Mouse (Mus musculus) large intestine, adult 2 months (tissue): ENCODE results near the gene Plcg2. TPM values are rescaled to one million over a fixed set of nuclear protein-coding genes. Genes with fewer than 3 reads are reported as not detected.

Source experiments
- DNase-seq: peaks from one replicate; pipeline ENCODE4 v3.0.0-alpha.2; 2012; ENCODE audit warnings: low read depth, low spot score
- WGBS: fragments of 180-500 bp; shearing (Covaris S2); methylation state at CpG from one replicate; pipeline ENCODE4 v1.1.7; 2018; 5-methylcytosine and 5-hydroxymethylcytosine counted together
- polyA plus RNA-seq: library from polyadenylated mRNA; depleted of rRNA; stranded (reverse); fragments of >200 nt; gene quantifications from 2 replicates; pipeline ENCODE4 v1.2.3, GENCODE M21; 2012; rRNA removed

Plcg2 gene
- polyA plus RNA-seq = 13.2 and 16.7 TPM in 2 replicates

DNA sequence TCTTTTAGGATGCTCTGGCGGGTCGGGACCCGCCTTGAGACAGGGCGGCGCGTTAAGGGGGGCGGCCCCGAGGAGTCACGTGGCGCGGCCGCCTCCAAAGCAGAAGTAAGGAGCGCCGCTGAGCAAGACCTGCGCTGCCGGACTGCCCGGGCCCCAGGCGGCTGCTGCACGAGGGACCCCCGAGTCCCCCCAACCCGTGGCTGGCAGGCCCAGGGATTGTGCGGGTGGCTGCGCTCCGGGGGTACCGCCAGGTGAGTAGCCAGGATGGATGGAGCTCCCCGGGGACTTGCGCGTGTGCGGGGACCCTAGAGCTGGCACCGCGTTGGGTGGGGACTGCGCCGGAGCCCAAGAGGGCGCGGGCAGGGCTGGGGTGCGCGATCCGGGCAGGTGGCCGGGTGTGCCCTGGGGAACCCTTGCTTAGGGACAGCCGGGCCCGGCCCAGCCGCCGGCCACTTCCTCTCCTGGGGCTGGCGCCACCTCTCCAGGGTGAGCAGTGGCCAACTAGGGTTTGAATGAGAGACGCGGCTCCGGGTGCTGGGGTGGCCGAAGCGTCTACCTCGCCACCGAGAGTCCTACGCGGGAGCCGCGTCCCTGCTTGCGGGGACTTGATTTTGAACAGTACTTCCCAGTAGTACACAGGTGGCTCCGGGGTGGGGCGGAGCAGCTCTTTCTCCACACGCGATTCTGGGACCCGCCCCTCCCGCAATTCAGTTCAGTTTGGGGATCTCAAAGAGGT, at the start of gene Plcg2:
Plcg2 (plus strand) TSS at position 113 of the 736 bp plus-strand sequence.
- WGBS = under 1% methylated on average over 62 of the region's 62 CpGs
- no peak for DNase-seq

DNA sequence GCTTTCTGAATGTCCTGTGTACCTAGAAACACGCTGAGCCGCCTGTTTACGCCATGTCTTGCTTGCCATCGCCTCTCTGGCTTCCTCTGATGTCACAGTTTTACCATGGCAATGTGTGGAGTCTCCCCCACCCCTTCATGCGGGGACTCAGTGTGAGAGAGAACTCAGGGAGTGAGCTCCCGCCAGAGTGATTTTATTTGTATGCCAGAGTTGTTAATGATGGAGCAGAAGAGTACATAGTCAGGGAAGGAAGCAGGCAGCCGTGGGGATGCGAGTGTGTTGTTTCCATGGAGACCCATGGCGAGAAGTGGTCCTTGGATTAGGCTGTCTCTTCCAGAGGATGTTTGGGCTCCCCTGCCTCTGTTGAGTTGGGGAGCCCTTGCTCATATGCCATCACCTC, 47.0 kb upstream of the Plcg2 start:
- 75% methylated on average over 9 of the region's 9 CpGs for WGBS
- no peak for DNase-seq

DNA sequence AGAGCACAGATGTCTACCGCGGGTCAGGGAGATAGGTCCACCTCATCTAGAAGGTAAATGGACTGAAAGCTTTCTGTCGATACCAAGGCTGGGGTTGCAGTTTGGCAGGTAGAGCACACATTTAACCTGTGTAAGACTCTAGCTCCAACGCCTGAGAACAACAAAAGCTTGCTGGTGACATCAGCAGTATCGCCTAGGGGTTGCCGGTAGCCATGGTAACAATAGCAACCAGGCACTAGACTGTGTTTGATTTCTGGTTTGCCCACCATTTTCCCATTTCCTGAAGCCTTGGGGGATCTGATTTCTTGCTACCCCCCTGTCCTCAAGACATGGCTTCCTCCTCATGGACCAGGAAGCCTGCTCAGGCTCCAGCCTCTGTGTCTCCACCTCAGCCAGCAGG, 44.1 kb upstream of the Plcg2 start:
- DNase-seq = no peak
- WGBS = 92% methylated on average over 6 of the region's 6 CpGs

DNA sequence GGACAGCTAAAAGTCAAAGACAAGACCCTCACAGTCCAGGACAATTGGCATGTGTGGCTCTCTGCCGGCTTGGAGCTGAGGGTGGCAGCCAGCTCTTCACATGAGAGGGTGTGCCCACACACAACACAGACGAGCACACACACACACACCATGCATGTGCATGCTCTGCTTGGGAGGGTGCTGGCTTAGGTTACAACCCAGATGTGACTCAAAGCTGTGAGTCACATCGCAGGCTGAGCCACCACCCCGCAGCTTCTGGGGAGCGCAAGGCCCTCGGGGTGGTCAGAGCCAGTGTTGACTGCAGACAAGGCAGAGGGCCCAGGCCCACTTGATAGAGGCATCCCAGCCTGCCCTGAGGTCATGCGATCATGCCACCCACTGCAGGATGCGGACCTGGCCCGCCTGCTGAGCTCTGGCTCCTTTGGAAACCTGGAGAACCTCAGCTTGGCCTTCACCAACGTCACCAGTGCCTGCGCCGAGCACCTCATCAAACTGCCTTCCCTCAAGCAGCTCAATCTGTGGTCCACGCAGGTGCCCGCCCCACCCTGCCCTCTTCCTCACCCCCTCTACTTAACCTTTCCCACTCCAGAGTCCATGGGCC, 43.5 kb upstream of the Plcg2 start:
- 73% methylated on average over 14 of the region's 14 CpGs for WGBS
- no peak for DNase-seq

DNA sequence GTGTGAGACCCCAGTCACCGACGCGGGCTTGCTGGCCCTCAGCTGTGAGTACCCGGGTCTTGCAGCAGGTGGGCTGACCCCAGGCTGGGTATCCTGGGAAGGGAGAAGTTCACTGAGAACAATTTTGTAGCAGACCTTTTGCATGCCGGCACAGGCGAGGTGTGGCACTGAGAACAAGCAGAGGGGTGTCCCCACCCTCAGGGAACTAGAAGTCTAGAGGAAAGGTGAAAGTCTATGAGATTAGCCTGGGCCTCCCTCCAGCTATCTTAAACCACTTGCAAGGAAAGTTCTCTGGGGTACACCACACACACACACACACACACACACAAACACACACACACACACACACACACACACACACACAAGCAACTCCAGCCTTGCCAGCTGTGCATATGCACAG, 42.4 kb upstream of the Plcg2 start:
- DNase-seq = no peak
- WGBS = 52% methylated on average over 6 of the region's 6 CpGs

DNA sequence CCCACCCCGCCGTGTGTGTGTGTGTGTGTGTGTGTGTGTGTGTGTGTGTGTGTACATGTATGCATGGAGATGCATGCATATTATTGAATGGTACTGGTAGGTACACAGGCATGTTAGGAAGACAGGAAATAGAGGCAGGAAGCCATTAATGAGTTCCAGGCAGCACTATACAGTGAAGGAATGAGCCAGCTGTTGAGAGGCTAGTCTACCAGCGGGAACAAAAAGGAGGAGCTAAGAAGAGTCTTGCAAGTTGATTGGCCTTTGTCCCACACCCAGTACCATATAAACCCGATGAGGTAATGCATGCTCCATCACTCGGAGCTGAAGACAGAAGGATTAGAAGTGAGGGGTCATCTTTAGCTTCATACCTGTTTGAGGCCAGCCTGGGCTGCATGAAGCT, 39.7 kb upstream of the Plcg2 start:
- no peak for DNase-seq
- WGBS = 36% methylated on average over 5 of the region's 5 CpGs

DNA sequence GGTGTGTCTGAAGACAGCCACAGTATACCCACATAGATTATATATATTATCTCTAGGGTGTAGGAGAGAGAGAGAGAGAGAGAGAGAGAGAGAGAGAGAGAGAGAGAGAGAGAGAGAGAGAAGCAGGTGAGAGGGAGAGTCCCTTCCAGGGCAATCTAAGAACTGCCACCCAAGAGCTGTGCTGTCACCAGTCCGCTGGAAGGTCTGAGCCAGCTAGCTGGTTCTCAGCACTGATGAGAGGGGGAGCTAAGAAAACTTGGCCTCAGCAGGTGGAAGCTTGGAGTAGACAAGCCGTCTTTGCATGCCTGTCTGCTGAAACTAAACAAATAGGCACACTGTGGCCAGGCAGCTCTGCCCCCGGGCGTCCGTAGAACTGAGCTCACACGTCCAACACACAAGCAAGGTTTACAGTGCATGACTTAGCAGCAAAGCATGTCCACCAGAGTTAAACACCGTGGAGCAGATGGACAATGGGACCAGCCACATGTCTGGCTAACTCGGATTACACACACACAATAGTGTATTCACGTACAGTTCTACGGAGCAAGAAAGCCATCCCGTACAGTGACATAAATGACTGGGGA, 35.3 kb upstream of the Plcg2 start:
- 55% methylated on average over 11 of the region's 11 CpGs for WGBS
- no peak for DNase-seq

DNA sequence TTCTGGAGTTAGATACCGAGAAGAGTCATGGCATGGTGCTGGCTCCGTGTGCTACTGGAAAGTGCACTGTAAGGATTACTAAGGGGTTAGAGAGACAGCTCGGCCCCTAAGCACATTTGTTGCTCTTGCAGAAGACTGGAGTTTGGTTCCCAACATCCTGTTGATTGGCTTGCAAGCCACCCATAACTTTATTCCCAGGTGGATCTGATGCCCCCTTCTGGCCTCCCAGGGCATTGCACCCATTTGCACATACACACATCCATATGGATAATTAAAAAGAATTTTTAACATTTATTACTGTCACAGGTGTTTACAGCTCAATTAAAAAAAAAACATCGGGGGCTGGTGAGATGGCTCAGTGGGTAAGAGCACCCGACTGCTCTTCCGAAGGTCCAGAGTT, 33.6 kb upstream of the Plcg2 start:
- no peak for DNase-seq
- 91% methylated on average over 6 of the region's 6 CpGs for WGBS

DNA sequence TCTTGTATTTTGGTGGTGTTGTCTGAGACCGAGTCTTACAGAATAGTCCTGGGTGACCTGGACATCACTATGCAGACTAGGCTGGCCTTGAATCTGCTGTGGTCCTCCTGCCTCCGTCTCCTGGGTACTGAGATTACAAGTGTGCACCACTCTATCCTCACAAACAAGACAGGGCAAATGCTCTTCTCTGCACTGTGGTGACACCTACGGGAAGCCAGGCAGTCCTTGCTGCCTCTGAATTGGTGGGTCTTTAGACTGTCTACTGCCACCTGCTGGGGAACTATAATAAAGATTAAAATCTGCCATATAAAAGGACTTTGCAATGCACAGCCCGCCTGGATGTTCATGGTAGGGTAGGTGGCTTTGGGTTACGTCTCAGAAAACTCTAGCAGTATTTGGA, 32.8 kb upstream of the Plcg2 start:
- WGBS = 22% methylated on average over 5 of the region's 5 CpGs
- DNase-seq = peak; percentile 57

DNA sequence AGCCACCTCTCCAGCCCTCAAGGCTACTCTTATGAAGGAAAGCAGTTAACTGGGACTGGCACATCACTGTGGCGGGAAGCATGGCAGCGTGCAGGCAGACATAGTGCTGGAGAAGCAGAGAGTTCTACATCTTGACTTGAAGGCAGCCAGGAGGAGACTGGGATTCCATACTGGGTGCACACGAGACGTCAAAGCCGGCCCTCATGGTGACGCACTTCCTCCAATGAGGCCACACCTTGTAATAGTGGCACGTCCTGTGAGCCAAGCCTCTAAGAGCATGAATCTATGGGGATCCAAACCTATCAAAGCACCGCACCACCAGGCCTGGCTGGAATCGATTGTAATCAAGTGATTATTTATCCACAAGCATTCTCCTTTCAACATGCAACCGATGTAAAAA, 30.6 kb upstream of the Plcg2 start:
- 78% methylated on average over 10 of the region's 10 CpGs for WGBS
- DNase-seq = no peak

DNA sequence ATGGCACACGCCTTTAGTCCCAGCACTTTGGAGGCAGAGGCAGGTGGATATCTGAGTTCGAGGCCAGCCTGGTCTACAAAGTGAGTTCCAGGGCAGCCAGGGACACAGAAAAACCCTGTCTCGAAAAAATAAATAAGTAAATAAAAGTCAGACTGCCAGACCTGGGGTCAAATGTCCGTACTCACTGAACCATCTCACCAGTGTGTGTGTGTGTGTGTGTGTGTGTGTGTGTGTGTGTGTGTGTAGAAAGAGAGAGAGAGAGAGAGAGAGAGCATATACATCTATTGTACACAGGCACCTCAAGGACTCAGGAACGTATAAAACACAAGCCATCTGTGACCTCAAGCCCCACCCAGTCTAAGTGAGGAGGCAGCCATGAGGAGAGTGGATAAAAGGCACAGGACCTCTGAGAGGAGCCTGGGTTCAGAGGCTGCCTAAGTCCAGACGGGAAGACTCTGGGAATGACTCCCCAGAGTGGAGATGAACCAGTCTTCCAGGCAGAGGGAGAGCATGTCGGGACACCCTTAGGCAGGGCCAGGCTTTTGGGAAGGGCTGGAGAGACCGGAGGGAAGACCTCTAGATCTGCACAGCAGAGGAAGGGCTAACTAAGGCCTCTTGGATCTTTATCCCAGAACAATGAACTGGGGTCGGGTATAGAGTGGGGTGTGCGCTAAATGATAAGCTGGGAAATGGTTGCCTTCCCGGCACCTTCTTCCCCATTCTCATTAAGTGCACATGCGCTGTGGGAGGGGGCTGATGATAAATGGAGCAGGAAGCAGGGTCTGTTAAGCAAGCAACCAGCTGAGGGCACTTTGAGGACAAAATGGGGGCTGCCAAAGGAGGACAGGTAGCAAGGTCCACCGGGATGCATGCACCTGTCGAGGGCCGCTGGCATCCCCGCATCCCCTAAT, 28.4 kb upstream of the Plcg2 start:
- no peak for DNase-seq
- WGBS = 43% methylated on average over 16 of the region's 16 CpGs

DNA sequence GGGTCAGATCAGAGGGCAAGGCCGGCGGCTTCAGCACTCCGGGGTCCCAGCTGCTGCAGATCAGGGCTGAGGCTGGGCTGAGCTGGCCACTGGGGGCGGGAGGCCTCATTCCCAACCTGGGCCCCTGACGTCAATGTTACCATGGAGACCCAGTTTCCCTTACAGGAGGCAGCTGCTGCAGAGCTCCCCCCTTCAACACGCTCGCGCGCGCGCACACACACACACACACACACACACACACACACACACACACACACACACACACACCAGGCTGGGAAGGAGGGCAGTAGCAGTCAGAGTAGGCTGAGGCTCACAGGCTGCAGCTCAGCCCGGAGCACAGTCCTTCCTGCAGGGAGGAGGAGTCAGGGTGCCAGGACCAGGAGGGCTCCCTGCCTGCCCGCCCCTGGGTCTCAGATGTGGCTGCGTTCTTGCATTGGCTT, 27.7 kb upstream of the Plcg2 start:
- no peak for DNase-seq
- WGBS = 9% methylated on average over 14 of the region's 14 CpGs

DNA sequence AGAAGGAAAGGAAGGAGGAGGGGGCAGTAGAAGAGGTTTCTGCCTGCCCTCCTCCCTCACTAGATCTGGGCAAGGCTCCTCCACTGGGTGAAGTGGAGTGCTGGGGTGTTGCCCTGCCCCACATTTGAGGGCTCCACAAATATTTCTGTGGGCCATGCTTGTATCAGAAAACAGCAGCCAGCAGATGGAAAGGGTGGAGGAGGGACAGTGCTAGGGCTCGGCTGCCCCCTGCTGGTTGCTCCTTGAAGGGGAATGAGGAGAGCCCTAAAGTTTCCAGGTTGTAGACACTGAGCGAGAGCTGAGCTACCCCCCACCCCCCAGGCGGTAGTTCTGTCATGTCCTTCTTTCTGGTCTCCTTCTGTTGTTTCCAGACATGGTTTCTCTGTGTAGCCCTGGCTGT, 26.9 kb upstream of the Plcg2 start:
- DNase-seq = peak; percentile 25
- 22% methylated on average over 3 of the region's 3 CpGs for WGBS

DNA sequence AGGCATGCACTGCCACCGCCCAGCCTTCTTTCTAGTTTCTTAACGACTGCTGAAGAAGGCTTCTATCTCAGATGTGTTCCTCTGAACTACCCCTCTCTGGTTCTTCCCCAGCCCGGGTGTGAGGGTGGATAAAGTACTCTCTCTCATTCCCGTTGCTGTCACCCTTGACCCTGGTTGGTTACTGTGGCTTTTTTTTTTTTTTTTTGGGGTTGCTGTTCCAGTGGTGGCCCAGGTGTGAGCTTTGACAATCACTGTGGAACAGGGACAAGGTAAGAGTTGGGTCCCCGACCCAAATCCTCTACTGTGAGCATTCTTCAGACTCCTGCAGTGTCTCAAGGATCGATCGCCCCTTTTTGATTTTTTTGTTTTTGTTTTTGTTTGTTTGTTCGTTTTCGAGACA, 26.4 kb upstream of the Plcg2 start:
- no peak for DNase-seq
- WGBS = 71% methylated on average over 9 of the region's 9 CpGs

DNA sequence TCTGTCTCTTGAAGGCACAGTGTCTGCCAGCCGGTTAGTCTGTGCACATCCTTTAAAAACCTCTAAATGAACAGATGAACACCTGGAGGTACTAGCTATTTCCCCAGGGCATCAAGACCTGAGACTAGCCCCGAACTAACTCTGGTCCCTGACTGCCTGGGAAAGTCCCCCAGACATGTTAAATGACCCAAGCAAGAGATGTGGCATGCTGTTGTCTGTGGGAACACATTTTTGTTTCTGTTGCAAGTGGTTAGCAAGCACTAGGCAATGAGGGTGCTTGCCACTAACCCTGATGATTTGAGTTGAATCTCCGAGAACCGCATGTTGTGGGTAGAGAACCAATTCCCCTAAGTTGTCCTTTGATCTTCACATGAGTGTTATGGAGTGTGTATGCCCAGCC, 25.8 kb upstream of the Plcg2 start:
- DNase-seq = no peak
- 82% methylated on average over 4 of the region's 4 CpGs for WGBS

DNA sequence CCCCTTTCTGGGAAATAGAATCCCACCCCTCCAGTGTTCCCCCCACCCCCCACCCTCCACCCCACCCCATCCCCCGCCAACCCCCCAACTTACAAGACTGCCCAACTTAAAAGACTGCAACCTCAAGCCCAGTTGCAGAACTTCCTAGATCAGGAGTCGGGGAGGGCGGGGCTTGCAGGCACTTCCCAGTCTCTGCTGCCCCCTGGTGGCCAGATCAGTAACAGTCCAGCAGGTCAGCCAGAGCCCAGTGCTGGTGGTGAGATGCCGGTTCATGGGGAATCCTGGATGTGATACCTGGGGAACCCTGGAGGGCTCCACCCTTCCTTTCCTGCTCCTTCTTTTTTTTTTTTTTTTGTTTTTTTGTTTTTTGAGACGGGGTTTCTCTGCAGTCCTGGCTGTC, 23.1 kb upstream of the Plcg2 start:
- DNase-seq = peak; percentile 58
- WGBS = 5% methylated on average over 5 of the region's 5 CpGs

DNA sequence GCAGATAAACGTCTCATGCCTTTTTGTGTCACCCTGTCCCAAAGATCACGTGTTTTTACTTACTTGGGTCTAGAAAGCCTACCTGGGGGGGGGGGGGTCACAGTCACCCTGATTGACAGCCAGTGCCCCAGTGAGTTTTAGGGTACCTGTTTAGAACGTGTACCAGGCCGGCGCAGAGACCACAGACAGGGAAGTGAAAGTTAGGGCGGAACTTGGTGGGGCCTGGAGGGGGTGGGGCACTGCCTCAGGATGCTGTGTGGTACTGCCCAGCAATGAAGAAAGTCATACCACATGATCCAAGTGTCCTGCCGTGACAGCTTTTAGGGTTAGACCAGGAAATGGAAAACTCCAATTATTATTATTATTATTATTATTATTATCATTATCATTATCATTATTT, 22.3 kb upstream of the Plcg2 start:
- no peak for DNase-seq
- 50% methylated on average over 7 of the region's 7 CpGs for WGBS

DNA sequence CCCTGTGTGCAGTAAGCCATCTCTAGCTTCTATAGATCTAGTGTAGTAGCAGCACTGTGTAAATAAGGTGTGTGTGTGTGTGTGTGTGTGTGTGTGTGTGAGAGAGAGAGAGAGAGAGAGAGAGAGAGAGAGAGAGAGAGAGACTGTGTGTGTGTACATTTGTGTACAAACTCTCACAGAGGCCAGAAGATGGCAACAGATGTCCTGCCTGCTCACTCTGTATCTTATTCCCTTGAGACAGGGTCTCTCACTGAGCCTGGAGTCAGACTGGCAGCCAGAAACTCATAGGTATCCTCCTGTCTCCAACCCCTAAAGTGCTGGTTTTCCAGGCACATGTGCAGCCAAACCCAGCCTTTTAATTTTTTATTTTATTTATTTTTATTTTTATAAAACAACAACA, 20.0 kb upstream of the Plcg2 start:
- no peak for DNase-seq

DNA sequence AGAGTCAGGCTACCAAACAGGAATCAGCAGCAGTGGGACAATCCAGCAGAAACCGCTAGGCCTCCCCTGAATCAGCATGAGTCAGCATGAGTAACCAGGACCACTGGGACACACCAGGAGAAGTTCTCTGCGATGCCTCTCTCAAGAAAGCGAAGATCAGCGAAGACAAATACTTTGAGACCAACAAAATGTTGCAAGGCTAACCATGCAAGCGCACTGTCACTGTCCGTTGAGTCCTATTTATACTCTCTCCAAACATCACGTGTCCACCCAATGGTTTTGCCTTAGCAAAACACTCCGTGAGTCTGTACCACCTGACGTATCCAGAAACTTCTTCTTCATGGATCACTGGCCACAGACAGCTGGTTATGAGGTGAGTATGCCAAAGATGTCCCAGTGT, 18.1 kb upstream of the Plcg2 start:
- no peak for DNase-seq
- 96% methylated on average over 9 of the region's 9 CpGs for WGBS

DNA sequence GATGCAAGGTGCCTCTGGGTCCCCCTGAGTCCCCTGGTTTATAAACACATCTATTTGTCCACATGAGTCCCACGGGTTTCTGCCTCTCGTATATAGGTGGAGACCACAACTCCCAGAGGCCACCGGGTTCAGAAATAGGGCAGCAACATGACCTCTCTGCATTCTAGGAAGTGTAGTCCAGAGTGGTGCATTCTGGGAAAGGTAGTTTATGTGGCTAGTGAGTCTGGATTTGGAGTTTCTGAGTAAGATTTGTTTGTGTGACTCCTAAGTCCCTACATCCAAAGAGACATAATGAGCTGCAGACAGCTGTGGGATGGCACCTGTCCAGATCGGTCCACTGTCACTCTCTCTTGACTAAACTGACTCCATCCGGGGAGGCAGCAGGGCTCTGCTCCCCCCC, 17.6 kb upstream of the Plcg2 start:
- DNase-seq = no peak
- WGBS = 73% methylated on average over 5 of the region's 5 CpGs
